Mouse (Mus musculus): Measurements from ENCODE around the gene Neurod6.
"Not testable (repeated sequence)": the region's sequence is repeated elsewhere in the genome, so short reads cannot be mapped to it uniquely, and the experiment has no call there.

The Neurod6 gene

DNA sequence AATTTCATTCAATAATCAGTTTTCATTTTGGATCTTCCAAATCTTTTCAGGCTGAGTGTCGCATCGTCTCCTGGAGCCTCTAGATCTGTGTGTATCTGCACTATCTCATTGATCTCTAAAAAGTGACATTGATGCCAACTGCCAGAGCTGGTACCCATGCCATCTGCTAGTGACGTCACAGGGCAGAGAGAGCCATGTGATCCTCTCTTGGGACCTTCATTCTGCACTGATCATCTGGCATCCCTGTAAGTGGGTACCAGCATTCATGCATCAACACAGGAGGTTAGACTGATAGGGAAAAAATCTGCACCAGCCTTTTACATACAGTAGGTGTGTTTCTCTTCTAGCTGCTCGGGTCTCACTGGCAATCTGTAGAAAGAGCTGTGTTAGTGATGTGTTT lies at the start of gene Neurod6:
Gene Neurod6 (minus strand): TSS at position 290 of the 400 bp plus-strand sequence.
- DNase-seq (ENCODE audit: low spot score in 2 of 2), result no peak

DNA sequence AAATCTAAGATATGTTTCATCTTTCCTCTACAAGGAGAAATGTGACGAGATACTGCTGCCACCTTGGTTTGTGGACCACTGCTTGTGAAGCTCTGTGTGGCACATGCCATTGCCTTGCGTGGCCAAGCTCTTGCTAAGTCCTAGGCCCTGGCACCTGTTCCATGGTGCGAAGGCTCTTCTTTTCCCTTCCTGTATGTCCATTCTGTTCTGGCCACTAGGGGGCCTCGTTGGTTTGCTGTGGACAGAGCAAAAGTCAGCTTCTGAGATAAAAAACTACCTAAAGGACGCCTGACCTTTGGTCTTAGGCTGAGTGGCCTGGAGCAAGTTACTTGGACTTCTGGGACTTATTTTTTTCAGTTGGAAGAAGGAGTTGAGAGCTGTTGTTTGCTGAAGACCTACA lies 36.1 kb upstream of the Neurod6 start:
- peak in 1 of 2 experiments; percentile 13 for DNase-seq (ENCODE audit: low spot score in 2 of 2)

DNA sequence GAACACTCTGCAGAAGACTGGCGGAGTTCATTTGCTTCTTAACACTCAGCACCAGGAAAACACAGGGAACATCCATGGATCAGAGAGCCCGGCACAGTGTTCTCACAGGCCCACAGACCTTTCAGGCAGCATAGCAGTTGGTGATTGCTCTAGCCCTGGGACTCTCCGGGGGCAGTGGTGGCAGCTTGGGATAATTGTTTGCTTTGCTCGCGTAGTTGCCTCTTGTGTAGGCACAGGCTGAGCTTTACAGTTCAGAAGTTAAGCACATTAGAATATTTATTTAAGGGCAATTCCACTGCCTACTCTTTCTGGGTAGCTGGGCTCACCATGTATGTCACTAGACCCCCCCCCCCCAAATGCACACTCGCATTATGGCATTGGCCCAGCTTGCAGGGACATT lies 34.4 kb upstream of the Neurod6 start:
- DNase-seq (ENCODE audit: low spot score in 2 of 2), result no peak

DNA sequence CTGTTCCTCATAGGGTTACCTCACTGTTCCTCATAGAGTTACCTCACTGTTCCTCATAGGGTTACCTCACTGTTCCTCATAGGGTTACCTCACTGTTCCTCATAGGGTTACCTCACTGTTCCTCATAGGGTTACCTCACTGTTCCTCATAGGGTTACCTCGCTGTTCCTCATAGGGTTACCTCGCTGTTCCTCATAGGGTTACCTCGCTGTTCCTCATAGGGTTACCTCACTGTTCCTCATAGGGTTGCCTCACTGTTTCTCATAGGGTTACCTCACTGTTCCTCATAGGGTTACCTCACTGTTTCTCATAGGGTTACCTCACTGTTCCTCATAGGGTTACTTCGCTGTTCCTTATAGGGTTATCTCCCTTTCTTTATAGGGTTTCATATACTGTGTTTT lies 29.9 kb upstream of the Neurod6 start:
- not testable (repeated sequence) for DNase-seq (ENCODE audit: low spot score in 2 of 2)

DNA sequence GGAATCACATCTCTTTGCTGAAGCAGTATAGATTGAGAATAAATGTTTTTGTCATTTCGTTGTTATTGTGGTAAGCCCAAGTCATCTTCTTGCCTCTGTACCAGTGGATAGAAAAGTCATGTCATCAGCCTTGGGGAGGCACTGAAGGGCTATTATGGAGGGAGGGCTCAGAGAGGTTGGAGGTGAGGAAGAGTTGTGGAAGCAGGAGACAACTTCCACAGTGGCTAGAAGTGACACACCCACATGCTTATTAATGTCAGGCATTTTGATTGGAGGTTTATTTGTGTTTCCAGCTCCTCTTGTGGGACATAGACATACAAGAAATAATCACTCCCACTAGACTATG lies 23.7 kb upstream of the Neurod6 start:
- no peak for DNase-seq (ENCODE audit: low spot score in 2 of 2)

DNA sequence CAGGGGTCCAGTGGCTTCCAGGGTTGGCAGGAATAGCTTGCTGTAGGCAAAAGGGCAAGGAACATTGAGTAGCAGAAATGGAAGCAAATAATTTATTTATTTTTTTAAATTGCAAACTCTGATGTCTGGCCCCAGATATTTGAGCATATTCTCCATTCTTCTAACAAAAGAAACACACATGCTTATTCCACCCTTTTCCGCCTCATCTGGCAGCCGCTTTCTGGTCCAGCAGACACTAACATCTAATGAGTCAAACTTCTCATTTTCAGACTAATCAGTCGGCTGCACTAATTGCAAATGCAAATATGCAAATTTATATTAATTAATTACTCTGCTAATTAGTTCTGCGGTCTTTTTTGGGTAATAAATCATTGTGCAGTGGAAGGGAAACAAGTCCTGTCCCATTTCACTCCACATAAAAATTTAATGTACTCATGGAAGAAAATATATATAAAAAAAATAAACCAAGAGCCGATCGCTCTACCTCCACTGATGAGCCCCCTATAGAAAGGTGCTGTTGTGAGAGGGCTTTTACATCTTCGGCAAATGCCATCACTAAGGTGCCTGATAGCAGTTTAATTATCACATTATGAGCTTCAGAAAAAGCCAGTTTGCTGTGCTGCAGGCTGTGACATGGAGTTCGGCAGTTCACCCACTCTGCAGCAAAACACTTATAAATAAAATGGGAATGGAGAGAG lies 23.1 kb upstream of the Neurod6 start:
- DNase-seq (ENCODE audit: low spot score in 2 of 2), result no peak

DNA sequence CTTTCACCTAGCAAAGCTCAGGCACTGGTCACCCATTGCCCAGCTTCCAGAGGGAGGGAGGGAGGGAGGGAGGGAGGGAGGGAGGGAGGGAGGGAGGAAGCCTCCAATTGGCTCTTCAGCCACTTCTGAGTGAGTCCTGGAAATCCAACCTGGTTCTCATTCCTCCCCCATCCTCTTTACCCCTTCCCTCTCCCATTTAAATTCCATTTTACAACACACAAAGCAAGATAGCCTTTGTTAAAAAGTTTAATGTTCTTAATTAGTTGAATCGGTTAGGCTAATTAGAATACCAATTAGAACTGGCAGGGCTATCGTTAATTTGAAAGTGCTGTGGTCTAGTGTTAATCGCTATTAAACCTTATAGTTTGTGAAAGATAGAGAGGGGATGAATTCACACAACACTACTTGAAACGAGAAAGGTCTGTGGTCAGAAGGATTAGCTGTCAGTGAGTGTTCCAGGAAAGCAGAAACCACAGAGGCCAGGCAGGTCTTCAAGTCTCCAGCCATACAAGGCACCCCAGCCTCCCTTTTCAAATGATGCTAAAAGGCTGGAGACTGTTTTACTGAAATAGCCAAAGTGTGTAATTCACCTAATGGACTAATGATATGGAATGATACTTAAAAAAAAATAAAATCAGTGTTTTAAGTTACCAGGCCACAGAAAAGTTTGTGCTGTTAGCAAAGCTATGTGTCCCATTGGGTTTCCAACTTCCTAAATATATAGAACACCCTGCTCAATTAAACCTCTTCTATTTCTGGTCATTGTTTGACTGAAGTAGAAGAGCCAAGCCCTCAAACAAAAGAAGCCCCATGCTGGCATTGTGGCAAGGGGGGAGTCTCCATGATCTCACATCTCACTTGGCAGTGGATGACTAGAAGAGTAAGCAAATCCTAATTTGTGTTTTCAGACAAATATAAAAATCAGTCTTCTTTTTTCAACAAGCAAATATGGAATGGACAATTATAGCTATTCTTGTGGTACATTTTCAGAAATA lies 19.6 kb upstream of the Neurod6 start:
- no peak for DNase-seq (ENCODE audit: low spot score in 2 of 2)

DNA sequence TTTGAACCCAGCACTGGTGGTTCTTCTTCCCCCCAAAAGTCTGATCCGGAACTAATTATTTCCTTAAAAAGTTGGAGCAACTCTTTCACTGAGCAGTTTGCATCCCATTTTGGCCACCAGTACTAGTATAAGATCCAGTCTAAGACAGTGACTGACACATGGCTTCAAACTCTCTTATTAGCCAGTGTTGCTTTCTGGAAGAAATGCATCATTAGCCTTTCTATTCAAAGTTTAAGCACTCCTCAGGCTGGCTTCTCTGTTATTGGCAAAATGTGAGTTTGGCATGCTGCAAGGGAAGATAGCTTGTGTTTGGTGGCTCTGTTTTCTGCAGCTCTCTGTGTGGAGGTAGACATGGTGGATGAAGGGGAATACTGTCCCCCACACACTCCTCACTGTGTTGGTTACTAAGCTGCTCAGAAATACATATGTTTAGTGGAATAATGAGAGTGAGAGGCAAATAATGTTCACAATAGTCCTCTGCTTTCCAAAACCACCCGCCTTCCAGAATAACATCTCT lies 9.0 kb upstream of the Neurod6 start:
- no peak for DNase-seq (ENCODE audit: low spot score in 2 of 2)

DNA sequence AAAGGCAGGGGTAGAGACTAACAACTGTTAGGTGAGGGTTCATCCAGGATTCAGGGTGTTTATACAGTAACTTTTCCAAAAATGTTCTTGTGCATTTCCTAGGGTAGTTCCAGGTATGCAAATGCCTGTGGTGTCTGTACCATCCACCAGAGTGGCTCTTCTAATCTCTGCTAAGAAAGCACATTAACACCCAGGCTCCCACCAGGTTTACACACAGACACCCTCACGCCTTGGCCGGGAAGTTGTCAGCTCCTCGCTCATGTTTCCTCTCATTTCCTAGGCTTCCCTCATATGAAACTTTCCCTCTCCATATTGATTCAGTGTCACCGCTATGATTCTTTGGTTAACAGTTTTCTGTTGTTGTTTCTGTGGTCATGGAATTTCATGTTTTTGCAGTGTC lies 2.4 kb upstream of the Neurod6 start:
- no peak for DNase-seq (ENCODE audit: low spot score in 2 of 2)

DNA sequence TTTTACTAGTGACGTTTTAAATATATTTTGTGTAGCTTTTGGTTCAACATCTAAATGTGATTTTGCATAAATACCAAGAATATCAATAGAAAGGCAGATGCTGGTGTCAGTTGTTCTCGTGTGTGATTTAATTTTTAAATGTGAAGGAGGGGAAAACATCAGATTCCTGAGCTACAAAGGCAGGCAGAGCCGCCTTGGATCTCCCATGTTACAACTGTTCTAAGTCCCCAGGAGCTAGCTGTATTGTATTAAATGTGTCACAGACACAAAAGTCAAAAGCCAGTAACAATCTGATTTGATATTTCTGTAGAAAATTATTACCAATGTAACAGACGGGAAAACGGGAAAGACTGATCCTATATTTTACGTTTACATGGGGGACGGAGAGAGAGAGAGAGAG lies 1.8 kb upstream of the Neurod6 start:
- no peak for DNase-seq (ENCODE audit: low spot score in 2 of 2)

DNA sequence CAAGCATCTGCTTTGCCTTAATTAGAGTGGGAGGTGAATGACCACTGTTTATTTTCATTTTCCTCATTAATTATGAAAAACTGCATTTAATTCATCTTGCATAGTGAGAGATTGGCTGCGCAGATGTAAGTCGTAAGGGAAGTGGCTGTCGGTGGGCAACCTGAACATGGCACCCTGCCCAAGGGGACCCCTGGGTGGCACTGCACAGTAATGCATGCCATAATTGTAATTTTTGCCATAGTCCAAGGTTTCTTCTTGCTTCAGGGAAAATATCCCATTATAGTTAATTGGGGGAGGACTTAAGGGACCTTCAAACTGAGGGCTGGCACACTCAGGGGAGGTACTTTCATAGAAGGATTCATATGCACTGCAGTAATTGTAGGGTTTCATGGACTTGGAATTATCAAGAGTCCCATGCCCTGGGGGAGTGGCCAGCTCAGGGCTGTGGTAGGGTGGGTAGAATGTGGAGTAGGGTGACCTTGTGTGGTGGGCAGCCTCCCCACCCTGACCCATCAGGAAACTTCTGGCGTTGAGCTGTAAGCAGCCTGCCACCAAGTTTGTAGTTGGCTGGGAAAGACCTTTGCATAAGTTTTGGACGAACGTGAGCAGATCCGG lies 2.4 kb downstream of the Neurod6 start:
- DNase-seq (ENCODE audit: low spot score in 2 of 2), result no peak

DNA sequence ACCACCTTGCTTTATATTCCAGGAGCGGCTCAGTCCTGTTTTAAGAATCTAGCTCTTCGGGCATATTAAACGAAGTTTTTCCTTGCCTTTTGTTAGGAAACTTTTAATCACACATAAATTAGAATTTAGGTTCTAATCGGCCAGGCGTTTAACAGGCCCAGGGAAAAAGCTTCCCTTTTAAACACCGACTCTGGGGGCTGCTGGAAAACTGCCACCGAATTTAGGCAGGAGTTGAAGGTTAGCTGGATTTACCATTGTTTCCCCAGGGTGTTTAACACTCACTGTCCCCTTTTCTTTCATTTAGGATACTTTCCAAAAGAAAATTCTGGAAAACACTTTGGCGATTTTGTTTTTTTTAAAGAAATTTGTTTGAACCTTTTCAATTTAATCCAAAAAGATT lies 3.7 kb downstream of the Neurod6 start:
- DNase-seq (ENCODE audit: low spot score in 2 of 2), result no peak

DNA sequence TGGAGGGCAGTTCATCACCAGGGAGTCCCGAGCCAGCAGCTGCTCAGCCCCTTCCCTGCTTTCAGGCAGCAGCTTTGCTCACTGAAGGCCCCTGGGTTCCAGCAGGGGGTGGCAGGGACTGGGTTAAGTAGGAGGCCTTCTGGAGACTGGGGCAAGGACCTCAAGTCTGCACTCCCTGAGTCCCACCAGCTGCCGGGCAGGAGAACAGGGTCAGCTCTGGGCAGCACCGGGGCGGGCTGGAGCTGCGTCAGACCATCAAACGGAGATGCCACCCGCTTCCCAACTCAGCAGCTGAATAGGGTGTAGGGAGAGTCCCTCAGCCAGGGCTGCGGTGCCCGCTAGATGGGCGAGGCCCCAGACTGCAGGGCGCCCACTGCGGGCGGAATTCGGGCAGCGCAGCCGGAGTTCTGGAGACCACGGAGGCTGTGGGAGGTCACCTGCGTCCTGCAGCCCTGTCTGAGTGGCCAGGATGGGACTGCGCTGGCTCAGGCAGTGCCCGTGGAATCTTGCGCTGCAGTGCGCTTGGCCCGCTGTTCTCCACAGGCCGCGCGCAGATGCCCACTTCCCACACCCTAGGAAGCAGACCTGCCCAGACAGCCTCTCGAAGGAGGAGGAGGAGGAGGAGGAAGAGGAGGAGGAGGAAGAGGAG lies 4.3 kb downstream of the Neurod6 start:
- DNase-seq (ENCODE audit: low spot score in 2 of 2), result no peak

DNA sequence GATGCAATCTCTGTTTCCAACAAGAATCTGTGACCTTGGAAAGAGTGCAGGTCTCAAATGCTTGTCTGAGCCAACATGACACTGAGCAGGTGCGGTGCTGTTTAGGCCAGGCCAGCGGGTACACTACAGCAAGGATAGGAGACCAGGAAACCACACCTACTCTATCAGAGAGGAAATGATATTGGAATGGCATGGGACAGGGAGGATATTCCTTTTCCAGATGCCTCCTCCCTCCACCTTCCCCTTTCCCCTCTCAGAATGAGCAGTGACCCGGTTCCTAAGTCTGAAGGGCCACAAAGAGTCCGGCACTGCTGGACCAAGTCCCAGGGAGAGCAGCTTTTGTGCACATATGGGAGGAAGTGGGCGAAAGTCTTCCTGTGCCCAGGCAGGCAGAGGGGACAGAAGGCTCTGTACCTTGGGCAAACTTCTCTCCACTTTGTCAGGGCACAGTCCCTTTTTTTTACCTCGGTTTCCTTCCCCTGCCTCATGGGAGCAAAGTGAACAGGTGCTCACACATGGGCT lies 4.9 kb downstream of the Neurod6 start:
- DNase-seq (ENCODE audit: low spot score in 2 of 2), result no peak

DNA sequence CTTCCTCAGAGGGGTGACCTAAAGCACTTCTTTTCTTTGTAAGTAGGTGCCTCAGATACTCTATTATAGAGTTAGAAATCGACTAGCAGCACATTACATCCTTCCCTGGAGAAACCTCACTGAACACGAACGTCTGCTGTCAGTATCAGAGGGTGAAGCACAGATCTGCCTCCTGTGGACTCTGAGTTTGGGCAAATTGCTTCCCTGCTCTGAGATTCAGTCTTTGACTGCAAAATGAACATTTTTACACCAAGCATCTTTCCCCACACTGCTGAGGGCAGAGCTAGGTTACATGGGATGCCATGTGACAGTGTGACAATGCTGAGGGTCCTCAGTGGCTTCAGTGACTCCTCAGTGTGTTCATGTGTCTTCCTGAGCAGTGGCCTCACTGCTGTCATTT lies 13.3 kb downstream of the Neurod6 start:
- DNase-seq (ENCODE audit: low spot score in 2 of 2), result no peak

DNA sequence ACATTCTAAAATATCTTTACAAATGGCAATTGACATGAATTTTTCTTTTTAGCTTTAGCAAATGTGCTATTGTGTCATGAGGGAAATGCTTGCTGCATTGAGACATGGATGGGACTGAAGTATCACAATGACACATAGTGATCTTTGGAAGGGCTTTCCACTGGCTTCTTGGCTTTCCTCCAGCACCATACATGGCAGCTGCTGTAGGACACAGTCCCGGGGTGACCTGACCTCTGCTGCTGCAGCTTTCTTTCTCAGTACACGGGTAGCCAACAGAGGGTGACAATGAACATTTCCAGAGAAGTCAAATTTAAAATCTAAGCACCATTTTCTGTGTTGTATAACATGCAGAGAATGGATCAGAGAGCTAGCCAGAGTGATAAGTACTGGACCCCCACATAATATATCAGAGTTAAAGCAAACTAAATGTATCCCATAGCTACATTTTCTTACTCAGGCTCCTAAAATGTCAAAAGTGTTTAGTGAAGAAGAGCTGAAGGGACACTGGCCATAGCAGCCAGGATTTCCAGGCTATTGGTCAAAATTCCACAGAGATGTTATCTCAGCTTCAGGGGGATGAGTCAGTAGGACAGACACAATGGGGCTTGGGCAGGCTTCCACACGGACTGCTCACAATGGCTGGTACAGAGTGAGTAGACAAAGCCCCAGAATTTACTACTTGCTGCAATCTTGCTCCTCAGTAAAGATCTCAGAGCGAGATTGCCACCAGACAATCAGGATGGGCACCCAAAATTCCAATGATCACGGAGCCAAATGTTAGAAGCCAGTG lies 19.7 kb downstream of the Neurod6 start:
- DNase-seq (ENCODE audit: low spot score in 2 of 2), result no peak

DNA sequence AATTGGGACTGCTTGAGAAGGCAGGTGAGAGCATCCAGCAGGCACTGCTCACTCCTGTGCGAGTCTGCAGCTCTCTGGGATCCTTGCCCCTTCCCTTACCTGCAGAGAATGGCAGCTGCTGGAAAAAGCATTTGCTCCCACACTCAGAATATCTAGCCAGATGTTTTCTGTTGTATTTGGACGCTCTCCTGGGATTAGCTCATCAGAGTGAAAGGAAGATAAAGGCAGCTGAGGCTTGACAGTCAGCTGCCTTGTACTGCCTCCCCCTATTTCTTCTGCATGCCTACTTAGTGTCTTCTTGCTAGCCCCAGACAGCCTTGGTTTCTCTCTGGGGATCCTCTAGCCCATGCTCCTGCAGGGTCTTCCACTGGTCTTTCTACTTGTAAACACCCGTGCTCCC lies 31.1 kb downstream of the Neurod6 start:
- DNase-seq (ENCODE audit: low spot score in 2 of 2), result no peak

DNA sequence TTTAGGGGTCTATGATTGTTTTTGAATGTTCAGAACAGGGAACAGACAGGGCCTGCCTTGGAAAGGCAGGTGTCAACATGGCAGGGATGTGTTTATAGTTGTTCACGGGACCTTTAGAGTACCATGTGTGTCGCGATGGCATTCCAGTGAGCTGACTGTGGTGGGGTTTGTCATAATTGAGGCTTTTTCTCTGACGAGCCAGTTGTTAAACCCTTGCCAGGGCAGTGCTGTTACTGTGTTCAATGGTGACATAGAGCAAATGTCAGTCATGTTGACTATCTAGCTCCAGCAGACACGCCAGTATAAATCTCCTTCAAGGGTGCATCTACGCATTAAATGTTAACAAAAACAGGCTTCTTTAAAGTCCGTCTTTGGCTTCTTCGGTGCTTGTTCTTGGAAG lies 31.5 kb downstream of the Neurod6 start:
- DNase-seq (ENCODE audit: low spot score in 2 of 2), result no peak

DNA sequence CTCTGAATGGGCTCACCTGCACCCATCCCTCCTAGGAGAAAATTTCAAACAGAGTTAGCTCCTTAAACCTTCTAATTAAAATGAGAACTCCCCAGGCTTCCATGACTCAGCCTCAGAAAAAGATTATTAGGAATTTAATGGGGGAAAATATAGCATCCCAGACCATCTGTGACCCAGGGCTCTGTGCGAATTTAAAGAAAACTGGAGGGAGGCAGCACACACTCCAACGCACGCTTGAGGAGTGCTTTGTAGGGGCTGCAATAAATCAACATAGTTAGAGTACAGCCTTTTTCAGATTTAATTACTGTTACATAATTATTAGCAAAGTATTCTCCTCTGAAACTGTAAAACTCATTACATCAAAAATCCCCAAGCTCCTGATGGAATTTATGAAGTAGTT lies 32.2 kb downstream of the Neurod6 start:
- no peak for DNase-seq (ENCODE audit: low spot score in 2 of 2)

DNA sequence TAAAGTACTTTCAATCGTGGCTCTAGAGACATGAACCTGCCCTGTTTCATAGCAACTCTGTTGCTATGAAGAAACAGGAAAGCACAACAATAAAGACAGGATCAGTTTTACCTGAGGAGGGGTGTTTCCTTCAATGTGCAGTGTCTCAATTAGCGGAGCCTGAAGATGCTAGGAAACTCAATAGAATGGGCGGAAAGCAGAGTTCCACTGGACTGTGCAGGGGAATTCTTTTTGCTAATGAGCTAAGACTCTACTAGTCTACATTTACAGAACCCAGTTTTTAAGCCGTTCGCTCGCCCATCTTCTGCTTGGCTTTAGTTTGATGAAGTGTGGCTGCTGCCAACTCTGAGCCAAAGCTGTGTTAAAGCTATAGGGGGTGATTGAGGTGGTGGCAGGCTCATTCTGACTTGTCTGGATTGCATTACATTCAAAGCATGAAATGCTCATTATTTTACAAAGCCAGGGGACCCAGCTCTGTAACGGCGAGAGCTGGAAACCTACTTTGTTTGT lies 33.2 kb downstream of the Neurod6 start:
- DNase-seq (ENCODE audit: low spot score in 2 of 2), result no peak
